Mouse (Mus musculus): ENCODE data around the gene Iqcf6. TPM values are rescaled to one million over a fixed set of nuclear protein-coding genes. Genes with fewer than 3 reads are reported as not detected.

Iqcf6 gene
- not detected in 2 replicates for polyA plus RNA-seq (2012; rRNA removed; ENCODE audit: low replicate concordance)

GRCm38 (mm10) chr9:106626282-106626681 lies at the start of gene Iqcf6:
TSS of gene Iqcf6 (plus strand) at chr9:106626582.

GRCm38 (mm10) chr9:106655884-106656720 lies 29.7 kb downstream of the Iqcf6 start, which contains the start of gene Grm2:
TSS of gene Grm2 (minus strand) at chr9:106656082.

Other genes starting within 250 kb of the Iqcf6 start
- 360 and 442 TPM in 2 replicates for gene Rpl29, start 197.1 kb upstream of the Iqcf6 start, polyA plus RNA-seq (2012; rRNA removed; ENCODE audit: low replicate concordance)
- 8.1 and 10.3 TPM in 2 replicates for gene Acy1, start 188.3 kb upstream of the Iqcf6 start, polyA plus RNA-seq (2012; rRNA removed; ENCODE audit: low replicate concordance)
- gene Abhd14b, start 179.1 kb upstream of the Iqcf6 start, polyA plus RNA-seq (2012; rRNA removed; ENCODE audit: low replicate concordance) = 81.6 and 98.1 TPM in 2 replicates
- gene Abhd14a, start 178.9 kb upstream of the Iqcf6 start, polyA plus RNA-seq (2012; rRNA removed; ENCODE audit: low replicate concordance) = 38.1 and 46.0 TPM in 2 replicates
- 98.4 and 134 TPM in 2 replicates for gene Pcbp4, start 173.3 kb upstream of the Iqcf6 start, polyA plus RNA-seq (2012; rRNA removed; ENCODE audit: low replicate concordance)
- gene Gpr62, start 160.6 kb upstream of the Iqcf6 start, polyA plus RNA-seq (2012; rRNA removed; ENCODE audit: low replicate concordance) = 0.13 and 0.53 TPM in 2 replicates
- 31.1 and 43.4 TPM in 2 replicates for gene Rrp9, start 150.6 kb upstream of the Iqcf6 start, polyA plus RNA-seq (2012; rRNA removed; ENCODE audit: low replicate concordance)
- gene Parp3, start 149.6 kb upstream of the Iqcf6 start, polyA plus RNA-seq (2012; rRNA removed; ENCODE audit: low replicate concordance) = 118 and 159 TPM in 2 replicates
- gene Iqcf1, start 126.6 kb upstream of the Iqcf6 start, polyA plus RNA-seq (2012; rRNA removed; ENCODE audit: low replicate concordance) = not detected in 2 replicates
- not detected in 2 replicates for gene Iqcf5, start 112.0 kb upstream of the Iqcf6 start, polyA plus RNA-seq (2012; rRNA removed; ENCODE audit: low replicate concordance)
- not detected in 2 replicates for gene Iqcf3, start 65.0 kb upstream of the Iqcf6 start, polyA plus RNA-seq (2012; rRNA removed; ENCODE audit: low replicate concordance)
- not detected in 2 replicates for gene Iqcf4, start 55.6 kb upstream of the Iqcf6 start, polyA plus RNA-seq (2012; rRNA removed; ENCODE audit: low replicate concordance)
- 0.03 TPM in 1 of 2 replicates, not detected in the other for gene Grm2, start 29.5 kb downstream of the Iqcf6 start, polyA plus RNA-seq (2012; rRNA removed; ENCODE audit: low replicate concordance)
- 116 and 129 TPM in 2 replicates for gene Tex264, start 59.3 kb downstream of the Iqcf6 start, polyA plus RNA-seq (2012; rRNA removed; ENCODE audit: low replicate concordance)
- 28.7 and 39.7 TPM in 2 replicates for gene Rad54l2, start 162.6 kb downstream of the Iqcf6 start, polyA plus RNA-seq (2012; rRNA removed; ENCODE audit: low replicate concordance)
- 11.1 and 17.1 TPM in 2 replicates for gene Dcaf1, start 195.3 kb downstream of the Iqcf6 start, polyA plus RNA-seq (2012; rRNA removed; ENCODE audit: low replicate concordance)